Mouse (Mus musculus) frontal cortex, postnatal 10 days (tissue): ENCODE results near the gene Pex13.

ENCODE experiments used
- DNase-seq, 2 experiments: peaks; one replicate each; pipeline ENCODE4 v3.0.0; 2022; ENCODE audit warnings: low spot score in 2 of 2, mixed read lengths in 1 of 2

Pex13 gene

DNA sequence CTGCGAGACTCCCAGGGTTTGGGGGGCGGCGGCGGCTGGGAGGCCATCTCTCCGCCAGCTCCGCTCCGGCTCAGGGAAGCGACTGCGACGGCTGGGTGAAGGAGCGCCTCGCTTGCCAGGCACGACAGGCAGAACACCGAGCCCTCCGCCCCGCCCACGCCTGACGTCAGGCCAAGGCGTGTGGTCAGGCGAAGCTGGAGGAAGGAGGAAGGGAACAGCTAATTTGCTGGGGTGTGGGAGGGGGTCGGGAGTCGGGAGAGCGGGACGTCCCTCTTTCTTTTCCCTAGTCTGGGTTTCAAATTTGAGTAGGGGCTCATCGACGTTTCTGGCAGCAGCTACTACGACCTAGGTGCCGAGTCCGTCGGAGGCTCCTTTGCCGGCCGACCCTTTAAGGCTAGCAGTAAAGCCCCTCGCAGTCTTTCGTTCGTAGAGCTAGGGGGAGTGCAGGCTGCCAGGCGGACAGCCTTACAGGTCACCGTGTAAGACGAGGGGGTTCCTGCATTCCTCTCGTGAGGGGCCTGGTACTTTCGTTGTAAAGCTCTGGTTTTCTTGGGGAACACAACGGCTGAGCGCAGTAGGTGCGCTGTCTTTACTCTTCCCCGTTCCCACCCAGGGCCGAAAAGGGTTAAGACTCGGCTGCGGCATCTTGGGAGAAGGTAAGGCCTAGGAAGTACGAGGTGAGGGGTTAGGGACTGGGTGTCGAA, at the start of gene Pex13:
Gene Pex13 (minus strand): TSS at position 162 of the 704 bp plus-strand sequence.
- peak; percentile 89 to 93 for DNase-seq

DNA sequence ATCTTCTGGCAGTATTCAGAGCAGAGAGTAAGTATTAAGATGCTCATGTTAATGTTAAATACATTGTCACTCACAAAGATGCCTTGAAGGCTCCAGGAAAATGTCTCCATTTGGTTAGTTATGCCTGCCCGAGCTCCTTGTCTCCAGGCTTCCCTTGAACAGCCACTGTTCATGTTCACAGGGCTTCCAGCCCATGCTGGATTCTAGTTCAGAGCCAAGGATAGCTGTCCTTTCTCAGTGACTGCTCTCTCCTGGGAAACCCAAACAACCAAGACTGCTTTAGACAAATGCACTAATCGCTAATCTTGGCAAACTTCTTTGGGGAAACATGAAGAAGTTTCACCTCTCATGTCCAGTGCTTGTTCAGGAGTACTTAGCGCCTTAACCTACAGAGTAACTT, 46.5 kb upstream of the Pex13 start:
- no peak for DNase-seq

DNA sequence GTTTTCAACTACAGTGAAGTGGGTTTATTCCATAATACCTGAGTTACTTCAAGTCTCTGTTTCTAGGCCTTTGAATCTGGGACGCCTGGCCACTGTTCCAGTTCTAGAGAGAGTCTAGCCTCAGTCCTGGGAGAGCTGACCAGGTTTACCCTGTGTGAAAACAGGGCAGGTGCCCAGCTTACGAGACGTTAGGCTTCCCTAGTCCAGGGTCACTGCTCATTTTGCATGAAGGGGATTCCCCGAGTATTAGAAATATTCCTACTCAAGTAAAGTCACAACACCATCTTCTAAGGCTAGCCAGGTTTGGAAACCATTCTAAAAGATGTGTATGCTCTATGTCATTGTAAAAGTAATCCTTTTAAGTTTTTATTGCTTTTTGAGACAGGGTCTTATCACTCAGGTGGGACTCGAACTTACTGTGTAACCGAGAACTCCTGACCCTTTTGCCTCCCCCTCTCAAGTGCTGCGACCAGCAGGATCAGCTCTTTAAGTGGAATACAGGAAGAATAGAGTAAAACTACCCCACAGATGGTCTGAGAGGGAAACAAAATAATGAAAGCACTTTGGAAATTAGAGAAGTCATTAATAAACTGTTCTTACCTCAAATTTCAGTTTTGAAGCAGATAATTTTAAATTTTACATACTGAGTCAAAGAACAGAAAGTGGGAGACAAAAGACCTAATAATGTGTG, 39.0 kb upstream of the Pex13 start:
- DNase-seq: no peak

DNA sequence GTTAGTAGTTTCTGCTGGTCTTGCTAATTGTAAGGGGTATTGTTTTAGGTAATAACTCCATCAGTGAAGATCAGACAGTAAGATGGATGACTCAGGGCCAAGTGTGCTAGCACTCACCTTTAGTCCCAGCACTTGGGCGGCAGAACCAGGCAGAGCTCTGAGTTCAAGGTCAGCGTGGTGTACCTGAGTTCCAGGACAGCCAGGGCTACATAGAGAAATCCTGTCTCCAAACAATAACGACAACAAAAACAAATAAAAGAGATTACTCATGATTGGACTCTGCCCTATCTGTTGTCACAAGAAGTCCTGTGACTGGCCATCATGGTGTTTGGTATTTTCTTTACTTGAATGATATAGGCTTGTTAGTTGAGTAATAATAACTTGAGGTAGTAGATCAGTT, 36.1 kb upstream of the Pex13 start:
- DNase-seq: no peak

DNA sequence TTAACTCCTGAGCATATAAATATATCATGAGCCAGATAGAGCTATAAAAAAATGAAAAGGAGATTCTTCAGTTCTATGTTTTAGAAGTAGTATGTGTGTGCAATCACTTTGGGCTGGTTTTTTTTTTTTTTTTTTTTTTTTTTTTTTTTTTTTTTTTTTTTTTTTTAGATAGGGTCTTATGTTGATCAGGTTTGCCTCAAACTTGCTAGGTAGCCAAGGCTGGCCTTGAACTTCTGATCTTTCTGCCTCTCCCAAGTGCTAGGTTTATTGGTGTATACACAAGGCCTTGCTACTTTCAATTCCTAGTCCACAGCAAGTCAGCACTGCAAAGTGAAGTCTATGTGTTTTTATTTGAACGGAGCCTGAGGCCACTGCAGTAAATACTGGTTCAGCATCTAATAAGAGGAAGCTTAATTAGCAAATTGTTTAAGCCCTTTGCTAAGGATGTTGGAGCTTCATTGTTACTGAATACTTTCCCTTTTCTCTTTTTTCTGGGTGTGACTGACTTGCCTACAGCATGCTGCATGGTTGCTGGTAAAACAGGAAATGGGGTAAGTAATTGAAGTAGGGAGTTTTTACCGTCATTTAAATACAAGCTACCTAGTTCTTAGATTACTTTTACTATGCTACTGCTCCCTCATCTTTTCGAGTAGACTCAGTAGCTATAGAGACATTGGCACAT, 33.8 kb upstream of the Pex13 start:
- no peak for DNase-seq

DNA sequence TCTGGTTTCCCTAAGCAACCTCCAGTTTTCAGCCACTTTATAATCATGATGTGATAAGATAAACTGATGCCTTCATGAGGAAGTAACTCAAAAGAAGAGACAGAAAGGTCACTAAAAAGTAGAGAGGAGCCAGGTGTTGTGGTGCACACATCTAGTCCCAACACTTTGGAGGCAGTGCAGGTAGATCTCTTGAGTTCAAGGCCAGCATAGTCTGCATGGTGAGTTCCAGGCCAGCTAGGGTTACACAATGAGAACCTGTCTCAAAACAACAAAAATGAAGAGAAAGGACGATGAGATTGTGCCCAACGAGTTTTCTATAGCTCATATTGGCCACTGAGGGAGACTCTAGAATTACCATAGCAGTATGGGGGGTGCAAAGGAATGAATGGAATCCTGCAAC, 32.8 kb upstream of the Pex13 start:
- DNase-seq: no peak

DNA sequence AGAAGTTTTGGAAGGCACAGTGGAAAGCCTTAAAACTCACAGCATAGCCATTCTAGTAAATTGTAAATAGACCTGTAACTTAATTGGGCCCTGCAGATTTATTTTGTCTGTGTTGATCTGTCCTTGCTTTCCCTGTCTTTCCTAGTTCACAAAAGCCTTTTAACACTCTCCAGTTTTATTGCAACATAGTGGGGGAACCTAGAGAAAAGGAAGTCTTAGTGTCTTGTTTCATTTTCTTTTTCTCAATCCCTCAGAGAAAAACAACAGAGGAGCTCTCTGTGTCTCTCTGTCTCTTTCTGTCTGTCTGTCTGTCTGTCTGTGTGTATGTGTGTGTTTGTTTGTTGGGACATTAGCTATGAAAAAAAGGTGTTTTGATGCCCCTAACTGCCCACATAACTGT, 30.1 kb upstream of the Pex13 start:
- no peak for DNase-seq

DNA sequence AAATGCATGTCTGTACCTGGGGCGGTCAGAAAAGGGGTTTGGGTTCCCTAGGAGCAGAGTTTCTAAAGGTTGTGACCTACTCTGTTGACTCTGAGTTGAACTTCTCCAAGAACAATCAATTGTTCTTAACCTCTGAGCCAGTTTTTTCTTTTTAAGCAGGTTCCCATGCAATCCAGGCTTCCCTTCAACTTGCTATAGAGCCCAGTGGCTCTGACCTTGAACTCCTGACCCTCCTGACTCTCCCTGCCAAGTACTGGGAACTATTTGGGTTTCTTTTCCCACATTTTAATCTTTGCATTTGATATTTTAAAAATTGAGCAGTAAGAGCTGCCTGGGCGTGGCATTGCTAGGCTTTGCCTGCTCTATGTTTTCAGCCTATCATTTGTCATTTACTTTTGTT, 27.5 kb upstream of the Pex13 start:
- DNase-seq: no peak

DNA sequence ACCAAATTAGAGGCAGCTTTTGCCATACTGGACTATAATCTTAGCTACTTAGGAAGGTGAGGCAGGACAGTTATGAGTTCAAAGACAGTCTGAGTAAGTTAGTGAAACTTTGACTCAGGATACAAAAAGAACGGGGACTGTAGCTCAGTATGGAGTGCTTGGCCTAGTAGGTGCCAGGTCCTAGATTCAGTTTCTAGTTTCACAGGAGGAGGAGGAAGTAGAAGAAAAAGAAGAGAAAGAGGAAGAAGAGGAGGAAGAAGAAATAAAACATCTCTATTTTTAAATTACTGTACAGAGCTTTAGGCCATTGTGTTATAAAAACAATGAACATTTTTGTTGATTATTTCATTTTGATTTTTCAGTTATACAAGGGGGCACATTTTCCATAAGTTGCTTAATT, 22.3 kb upstream of the Pex13 start:
- no peak for DNase-seq

DNA sequence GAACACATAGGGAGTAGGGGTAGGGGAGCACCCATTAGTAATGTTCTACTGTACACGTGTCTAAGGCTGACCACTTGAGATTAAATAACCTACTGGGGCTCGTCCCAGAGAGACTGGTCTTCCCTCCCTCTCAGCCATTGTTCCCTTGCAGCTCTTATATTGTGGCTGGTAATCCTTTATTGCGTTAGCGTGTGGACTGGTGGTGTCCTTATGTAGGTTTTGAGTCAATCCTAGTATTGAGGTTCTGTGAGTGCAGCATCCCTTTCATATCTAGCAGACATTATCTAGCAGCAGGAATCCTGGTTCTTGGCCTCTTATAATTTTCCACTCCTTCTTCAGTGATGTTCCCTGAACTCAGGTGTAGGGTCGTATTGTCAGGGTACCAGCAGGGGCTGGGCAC, 20.9 kb upstream of the Pex13 start:
- no peak for DNase-seq

DNA sequence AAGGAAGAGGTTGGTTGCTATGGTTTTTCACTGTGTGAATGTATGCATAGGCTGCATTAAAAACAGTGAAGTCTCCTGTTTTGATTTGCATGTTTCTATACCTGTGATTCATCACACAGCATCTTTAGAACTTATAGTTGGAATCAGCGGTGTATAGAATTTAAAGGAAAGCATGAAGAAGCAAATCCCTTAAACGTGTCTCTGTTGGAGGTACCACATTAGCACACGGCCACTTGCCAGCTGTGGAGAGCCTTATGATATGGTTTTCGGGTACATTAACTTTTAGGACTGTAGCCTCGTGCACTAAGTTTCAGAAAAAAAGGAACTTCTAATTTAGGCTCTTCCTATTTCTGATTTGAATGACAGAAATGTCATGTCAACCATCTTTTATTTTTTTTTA, 16.8 kb upstream of the Pex13 start:
- no peak for DNase-seq

DNA sequence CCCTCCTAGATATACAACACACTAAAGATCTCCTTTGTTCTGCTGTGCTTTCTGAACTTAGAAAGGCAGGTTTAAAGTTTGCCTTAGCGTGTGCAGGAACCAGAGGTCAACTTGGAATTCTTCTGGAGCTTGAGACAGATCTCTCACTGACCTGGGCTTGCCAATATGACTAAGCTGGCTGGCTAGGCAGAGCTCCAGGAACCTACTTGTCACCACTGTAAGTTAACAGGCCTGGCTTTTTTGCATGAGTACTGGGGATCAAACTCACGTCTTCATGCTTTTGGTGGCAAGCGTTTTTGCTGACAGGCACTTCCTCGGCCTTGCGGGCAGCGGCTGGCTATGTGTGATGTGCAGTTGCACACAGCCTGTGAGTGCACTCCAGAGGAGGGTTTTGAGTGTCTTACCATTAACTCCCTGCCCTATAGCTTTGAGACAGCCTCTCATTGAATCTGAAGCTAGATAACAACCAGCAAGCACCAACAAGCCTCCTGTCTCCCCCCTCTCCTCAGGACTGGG, 14.7 kb upstream of the Pex13 start:
- no peak for DNase-seq

DNA sequence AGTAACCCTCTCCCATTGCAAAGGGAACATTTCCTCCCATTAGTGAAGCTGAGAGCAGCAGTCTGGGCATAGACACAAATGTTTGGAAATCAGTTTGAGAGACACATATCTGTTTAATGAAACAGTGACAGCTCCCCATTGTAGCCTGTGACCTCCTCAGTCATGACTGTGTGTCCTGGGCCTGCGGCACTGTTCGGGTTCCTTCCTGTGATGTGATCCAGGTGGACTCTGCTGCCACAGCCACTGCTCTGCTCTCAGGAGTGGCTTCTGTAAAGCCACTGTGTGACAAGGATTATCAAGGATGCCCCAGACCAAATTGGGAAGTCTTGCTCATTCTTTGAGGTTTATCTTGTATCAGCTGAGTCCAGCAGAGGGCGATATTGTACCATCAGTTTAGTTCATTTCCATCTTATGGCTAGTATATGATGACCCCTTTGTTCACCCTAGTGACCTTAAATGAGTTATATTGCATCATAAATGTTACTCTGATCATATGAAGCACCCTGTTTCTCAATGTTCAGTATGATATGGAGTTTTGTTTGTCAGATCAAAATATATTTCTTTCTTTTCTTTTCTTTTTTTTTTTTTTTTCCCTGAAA, 13.4 kb upstream of the Pex13 start:
- DNase-seq: peak in 1 of 2 experiments; percentile 38

DNA sequence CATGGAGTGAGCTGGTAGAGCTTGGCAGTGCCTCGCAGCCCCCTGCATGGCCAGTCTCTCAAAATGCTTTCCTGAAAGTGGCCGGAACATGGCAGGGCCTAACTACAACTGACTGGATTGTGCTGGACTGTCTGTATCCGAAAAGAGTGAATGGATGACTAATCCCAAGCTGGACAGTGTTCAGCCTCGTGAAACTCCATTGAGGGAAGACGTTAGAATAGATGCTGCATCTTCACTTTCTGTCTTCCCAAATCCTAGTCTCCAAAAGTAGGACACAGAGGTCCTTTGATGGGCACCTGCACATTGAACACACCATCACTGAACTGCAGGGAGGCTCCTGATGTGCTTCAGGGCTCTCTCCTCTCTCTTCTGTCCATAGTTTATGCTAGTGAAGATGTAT, 10.3 kb upstream of the Pex13 start:
- no peak for DNase-seq

DNA sequence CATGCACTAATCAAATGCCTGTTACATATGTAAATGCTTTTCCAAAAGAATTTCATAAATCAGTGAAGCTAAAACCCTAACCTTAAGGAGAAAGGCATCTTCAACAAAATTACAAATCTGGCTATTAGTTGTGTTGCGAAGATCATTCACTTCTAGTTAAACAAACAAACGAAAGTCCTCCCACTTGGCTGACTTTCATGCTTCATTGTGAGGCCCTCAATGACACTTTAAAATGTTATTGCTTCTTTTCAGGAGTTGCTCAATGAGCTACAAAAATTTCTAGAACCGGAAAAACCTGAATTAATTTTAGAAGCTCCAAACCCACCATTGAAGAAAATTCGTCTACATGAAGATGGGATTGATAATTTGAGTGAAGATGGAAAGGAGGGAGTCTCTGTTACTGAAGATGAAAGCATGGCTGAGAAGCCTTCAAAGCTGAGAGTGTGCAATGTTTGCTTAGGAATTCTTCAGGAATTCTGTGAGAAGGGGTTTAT, 6.5 kb upstream of the Pex13 start:
- DNase-seq: no peak

DNA sequence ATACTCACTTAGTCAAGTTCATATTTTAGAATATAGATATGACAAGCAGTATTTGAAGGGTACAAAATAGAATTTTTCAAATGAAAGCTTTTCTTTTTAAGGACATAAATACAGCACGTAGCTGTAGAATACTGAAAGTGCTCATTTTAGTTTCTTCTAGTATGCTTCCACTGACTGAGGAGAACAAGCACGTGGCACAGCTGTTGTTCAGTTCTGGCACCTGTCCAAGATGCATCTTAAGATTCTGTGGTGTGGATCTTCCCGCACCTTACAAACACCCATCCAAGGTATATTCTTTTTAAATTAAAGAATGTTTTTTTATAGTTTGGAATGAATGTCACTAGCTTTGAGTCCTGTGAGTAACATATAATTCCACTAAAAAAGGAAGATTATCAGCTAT, 1.4 kb upstream of the Pex13 start:
- DNase-seq: no peak

DNA sequence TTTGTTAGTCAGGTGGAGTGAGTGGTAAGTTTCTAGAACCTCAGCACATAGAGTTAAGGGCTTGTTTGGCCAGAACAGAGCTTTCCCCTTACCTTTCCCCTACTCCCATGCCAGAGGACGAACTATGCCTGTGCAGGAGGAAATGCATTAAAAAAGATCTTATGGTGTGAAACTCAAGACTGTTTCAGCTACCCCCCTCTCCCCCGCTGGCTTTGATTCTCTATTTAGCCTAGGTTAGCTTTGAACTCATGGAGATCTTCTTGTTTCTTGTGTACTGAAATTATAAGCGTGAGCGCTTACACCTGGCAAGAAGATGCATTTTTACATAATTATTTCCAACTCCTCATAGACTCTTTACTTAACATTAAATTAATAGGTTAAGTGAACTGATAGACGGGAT, 767 bp upstream of the Pex13 start:
- no peak for DNase-seq

DNA sequence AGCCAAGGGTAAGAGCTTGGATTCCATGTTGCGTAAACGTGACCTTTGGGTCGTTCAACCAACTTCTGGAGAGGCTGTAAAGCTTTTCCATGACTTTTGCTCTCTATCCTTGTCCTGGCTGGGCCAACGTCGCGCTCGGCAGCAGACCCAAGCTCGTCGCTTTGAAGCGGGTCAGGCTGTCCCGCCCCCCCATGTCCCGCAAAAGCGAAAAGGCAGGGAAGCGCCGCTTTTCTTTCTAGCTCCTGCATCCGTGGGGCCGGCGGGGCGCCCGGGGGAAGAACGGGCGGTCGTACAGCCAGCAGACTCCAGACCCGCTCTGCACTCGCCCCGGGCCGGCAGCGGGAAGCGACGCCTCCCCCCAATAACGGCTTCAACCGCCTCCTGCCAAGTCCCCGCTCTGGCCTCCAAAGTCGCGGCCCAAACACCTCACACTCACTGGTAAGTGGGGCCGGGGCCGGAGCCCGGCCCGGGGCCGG, 410 bp downstream of the Pex13 start, which contains the start of gene Pus10:
Gene Pus10 (plus strand): TSS at position 364 of the 476 bp plus-strand sequence.
- peak in 1 of 2 experiments; percentile 21 for DNase-seq

DNA sequence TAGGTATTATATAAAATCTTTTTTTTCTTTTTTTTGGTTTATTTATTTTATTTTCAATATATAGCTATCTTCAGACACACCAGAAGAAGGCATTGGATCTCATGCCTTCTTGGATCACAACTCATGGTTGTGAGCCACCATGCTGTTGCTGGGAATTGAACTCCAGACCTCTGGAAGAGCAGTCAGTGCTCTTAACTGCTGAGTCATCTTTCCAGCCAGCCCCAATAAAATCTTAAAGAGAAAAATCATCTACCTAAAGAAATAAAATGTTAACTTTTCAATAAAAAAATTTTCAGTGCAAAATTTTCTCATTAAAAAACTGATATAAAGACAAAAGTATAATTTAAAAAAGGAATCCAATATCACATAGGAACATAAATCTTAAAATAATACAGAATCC, 1.5 kb downstream of the Pex13 start:
- no peak for DNase-seq

DNA sequence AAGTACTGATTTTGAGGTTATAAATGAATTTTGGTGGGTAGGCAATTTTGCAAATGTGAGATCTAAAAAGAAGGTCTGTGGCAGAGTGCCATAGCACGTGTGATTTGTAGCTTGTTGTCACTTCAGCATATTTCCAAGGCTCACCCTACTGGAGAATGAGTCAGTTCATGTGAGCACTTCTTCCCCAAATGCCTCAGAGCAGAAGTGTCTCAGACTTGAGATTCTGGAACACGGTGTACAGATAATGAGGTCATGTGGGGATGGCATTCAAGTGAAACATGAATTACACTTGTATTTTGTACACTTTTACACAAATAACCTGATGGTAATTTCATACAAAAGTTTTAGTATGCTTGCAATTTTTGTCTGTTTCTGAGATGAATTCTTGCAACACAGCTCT, 8.0 kb downstream of the Pex13 start:
- DNase-seq: no peak

DNA sequence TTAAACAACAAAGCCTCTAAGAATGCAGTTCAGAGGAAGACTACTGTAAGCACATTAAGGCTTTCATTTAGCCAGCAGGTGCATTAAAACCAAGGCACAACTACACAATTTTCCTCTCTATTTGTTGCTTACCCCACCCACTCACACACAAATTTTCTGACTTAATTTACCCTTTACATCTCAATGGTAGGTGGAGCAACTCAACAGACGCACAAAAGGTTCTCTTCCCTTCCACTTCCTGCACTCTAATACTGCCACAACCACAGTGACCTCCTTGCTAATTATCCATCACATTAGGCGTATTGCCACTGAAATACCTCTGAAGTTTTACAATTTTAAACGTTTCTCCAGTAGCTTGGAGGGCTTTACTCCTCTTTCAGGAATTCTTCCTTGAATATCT, 12.1 kb downstream of the Pex13 start:
- no peak for DNase-seq

DNA sequence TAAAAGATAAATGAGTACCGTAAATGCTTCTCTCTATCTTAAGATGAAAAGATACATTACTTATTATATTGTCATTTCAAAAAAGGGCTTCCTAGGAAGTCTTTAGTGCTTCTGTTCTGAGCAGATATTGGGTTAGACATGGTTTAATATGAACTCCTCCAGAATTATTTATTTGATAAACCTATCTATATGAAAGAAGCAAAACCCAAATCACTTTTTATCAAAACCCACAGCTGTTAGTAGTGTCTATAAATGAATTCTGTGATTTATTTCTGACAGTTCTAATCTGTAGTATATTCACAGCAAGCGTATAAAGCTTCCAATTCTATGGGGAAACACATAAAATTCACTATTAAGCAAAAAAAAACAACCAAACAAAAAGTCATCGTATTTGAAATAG, 17.9 kb downstream of the Pex13 start:
- no peak for DNase-seq
